Mouse (Mus musculus): ENCODE results near the gene Zfp781. TPM values are rescaled to one million over a fixed set of nuclear protein-coding genes. Genes with fewer than 3 reads are reported as not detected.
A peak's percentile ranks its signal among the peaks of the same experiment; 100 is the strongest.
"Not testable (repeated sequence)": the region's sequence is repeated elsewhere in the genome, so short reads cannot be mapped to it uniquely, and the experiment has no call there.

The Zfp781 gene
- 1 to 10 TPM; 3.2 to 3.8 TPM for total RNA-seq (2021)

GRCm38 (mm10) chr10:81929842-81930743 lies at the start of gene Zfp781:
Gene Zfp781 (minus strand): TSS chr10:81930480.
- DNase-seq (ENCODE audit: extremely low spot score in 1 of 2, low spot score in 1 of 2): not testable (repeated sequence)

GRCm38 (mm10) chr10:81978365-81979003 lies 48.2 kb upstream of the Zfp781 start:
- DNase-seq (ENCODE audit: extremely low spot score in 1 of 2, low spot score in 1 of 2): peak in 1 of 2 experiments; percentile 27

GRCm38 (mm10) chr10:81930744-81931118 lies 451 bp upstream of the Zfp781 start:
- not testable (repeated sequence) for DNase-seq (ENCODE audit: extremely low spot score in 1 of 2, low spot score in 1 of 2)

GRCm38 (mm10) chr10:81863409-81864407 lies 66.6 kb downstream of the Zfp781 start, which contains the start of gene Gm32687:
Gene Gm32687 (plus strand): TSS chr10:81863934.
- DNase-seq (ENCODE audit: extremely low spot score in 1 of 2, low spot score in 1 of 2): peak in 1 of 2 experiments; percentile 2

Other genes with a start within 250 kb of the Zfp781 start
- gene Zfp433, start 225.7 kb downstream of the Zfp781 start, total RNA-seq (2021): 10 to 100 TPM; 11.3 to 11.7 TPM
- gene Gm3055, start 159.3 kb downstream of the Zfp781 start, total RNA-seq (2021): 1 to 10 TPM; 7.3 to 7.5 TPM
- 1 to 10 TPM; 3.0 to 3.1 TPM for gene Gm4767, start 118.3 kb downstream of the Zfp781 start, total RNA-seq (2021)
- 1 to 10 TPM; 2.7 to 2.9 TPM for gene Gm32687, start 66.5 kb downstream of the Zfp781 start, total RNA-seq (2021)
- gene Zfp873, start 117.6 kb upstream of the Zfp781 start, total RNA-seq (2021): 10 to 100 TPM in 1 of 2 experiments, 1 to 10 TPM in 1; 10.0 to 12.2 TPM
- gene BC024063, start 152.9 kb upstream of the Zfp781 start, total RNA-seq (2021): 1 to 10 TPM; 7.5 to 7.7 TPM
- gene AU041133, start 197.5 kb upstream of the Zfp781 start, total RNA-seq (2021): 1 to 10 TPM; 7.4 to 9.7 TPM